Mouse (Mus musculus): Measurements from ENCODE around the gene Tbpl1. TPM values are rescaled to one million over a fixed set of nuclear protein-coding genes. Genes with fewer than 3 reads are reported as not detected.
A peak's percentile ranks its signal among the peaks of the same experiment; 100 is the strongest.

Tbpl1 gene
- polyA plus RNA-seq, 1 experiment from 2014 or later = 58.0 TPM

- no peak for DNase-seq (ENCODE audit: low spot score)
- Histone ChIP-seq H3K9me3 (no peaks in the 10 kb centered on the region), H3K4me1 (peaks cover 30% of the 10 kb centered on the region), H3K36me3 (peaks cover 20% of the 10 kb centered on the region), H3K27ac (no peak overlapping the region), H3K4me3 (no peak overlapping the region), H3K27me3 (ENCODE audit: insufficient read depth, poor library complexity, severe bottlenecking) (no peaks in the 10 kb centered on the region)
- WGBS = 68% methylated on average over 9 of the region's 9 CpGs
These were observed 31.0 kb downstream of the Tbpl1 start for GRCm38 (mm10) chr10:22700773-22701172.

GRCm38 (mm10) chr10:22699487-22700335, 32.0 kb downstream of the Tbpl1 start:
- Histone ChIP-seq H3K27ac (no peak overlapping the region), H3K27me3 (ENCODE audit: insufficient read depth, poor library complexity, severe bottlenecking) (no peaks in the 10 kb centered on the region), H3K4me1 (peaks cover 27% of the 10 kb centered on the region), H3K9me3 (no peaks in the 10 kb centered on the region), H3K36me3 (peaks cover 16% of the 10 kb centered on the region), H3K4me3 (no peak overlapping the region)
- no peak for DNase-seq (ENCODE audit: low spot score)
- 72% methylated on average over 19 of the region's 19 CpGs for WGBS

- WGBS = 76% methylated on average over 9 of the region's 9 CpGs
- peaks cover 27% of the 10 kb centered on the region for H3K4me1 ChIP-seq
- H3K36me3 ChIP-seq = peaks cover 10% of the 10 kb centered on the region
- H3K27ac ChIP-seq = no peak overlapping the region
- H3K9me3 ChIP-seq = no peaks in the 10 kb centered on the region
- no peak for DNase-seq (ENCODE audit: low spot score)
- no peaks in the 10 kb centered on the region for H3K27me3 ChIP-seq (ENCODE audit: insufficient read depth, poor library complexity, severe bottlenecking)
- H3K4me3 ChIP-seq = no peak overlapping the region
These were observed 33.4 kb downstream of the Tbpl1 start for GRCm38 (mm10) chr10:22698158-22698953.

GRCm38 (mm10) chr10:22696864-22697263, 34.9 kb downstream of the Tbpl1 start:
- Histone ChIP-seq H3K9me3 (no peaks in the 10 kb centered on the region), H3K27ac (peak overlapping the region; percentile 22), H3K4me3 (no peak overlapping the region), H3K36me3 (peaks cover 4% of the 10 kb centered on the region), H3K27me3 (ENCODE audit: insufficient read depth, poor library complexity, severe bottlenecking) (no peaks in the 10 kb centered on the region), H3K4me1 (peaks cover 27% of the 10 kb centered on the region)
- WGBS = 77% methylated on average over 7 of the region's 7 CpGs
- DNase-seq (ENCODE audit: low spot score) = no peak

- H3K9me3 ChIP-seq = no peaks in the 10 kb centered on the region
- no peak overlapping the region for H3K27ac ChIP-seq
- H3K36me3 ChIP-seq = peaks cover 4% of the 10 kb centered on the region
- peaks cover 25% of the 10 kb centered on the region for H3K4me1 ChIP-seq
- no peak for DNase-seq (ENCODE audit: low spot score)
- H3K4me3 ChIP-seq = no peak overlapping the region
- 84% methylated on average over 9 of the region's 9 CpGs for WGBS
- H3K27me3 ChIP-seq (ENCODE audit: insufficient read depth, poor library complexity, severe bottlenecking) = no peaks in the 10 kb centered on the region
These were observed 35.5 kb downstream of the Tbpl1 start for GRCm38 (mm10) chr10:22696236-22696635.

- Histone ChIP-seq H3K36me3 (no peaks in the 10 kb centered on the region), H3K4me3 (no peak overlapping the region), H3K27ac (no peak overlapping the region), H3K4me1 (no peaks in the 10 kb centered on the region), H3K27me3 (ENCODE audit: insufficient read depth, poor library complexity, severe bottlenecking) (no peaks in the 10 kb centered on the region), H3K9me3 (no peaks in the 10 kb centered on the region)
- DNase-seq (ENCODE audit: low spot score) = no peak
- WGBS = 70% methylated on average over 13 of the region's 13 CpGs
These were observed 55.7 kb downstream of the Tbpl1 start for GRCm38 (mm10) chr10:22675848-22676630.

- Histone ChIP-seq H3K27me3 (ENCODE audit: insufficient read depth, poor library complexity, severe bottlenecking) (no peaks in the 10 kb centered on the region), H3K9me3 (no peaks in the 10 kb centered on the region), H3K4me3 (no peak overlapping the region), H3K4me1 (no peaks in the 10 kb centered on the region), H3K36me3 (no peaks in the 10 kb centered on the region), H3K27ac (no peak overlapping the region)
- 89% methylated on average over 8 of the region's 8 CpGs for WGBS
- no peak for DNase-seq (ENCODE audit: low spot score)
These were observed 57.6 kb downstream of the Tbpl1 start for GRCm38 (mm10) chr10:22674176-22674575.

- Histone ChIP-seq H3K36me3 (no peaks in the 10 kb centered on the region), H3K4me1 (no peaks in the 10 kb centered on the region), H3K4me3 (no peak overlapping the region), H3K27me3 (ENCODE audit: insufficient read depth, poor library complexity, severe bottlenecking) (no peaks in the 10 kb centered on the region), H3K27ac (no peak overlapping the region), H3K9me3 (no peaks in the 10 kb centered on the region)
- WGBS = 85% methylated on average over 13 of the region's 13 CpGs
- no peak for DNase-seq (ENCODE audit: low spot score)
These were observed 63.2 kb downstream of the Tbpl1 start for GRCm38 (mm10) chr10:22668509-22668908.

GRCm38 (mm10) chr10:22660286-22661000, 71.3 kb downstream of the Tbpl1 start:
- Histone ChIP-seq H3K4me3 (no peak overlapping the region), H3K27ac (no peak overlapping the region), H3K4me1 (peaks cover 10% of the 10 kb centered on the region), H3K9me3 (no peaks in the 10 kb centered on the region), H3K36me3 (no peaks in the 10 kb centered on the region), H3K27me3 (ENCODE audit: insufficient read depth, poor library complexity, severe bottlenecking) (no peaks in the 10 kb centered on the region)
- DNase-seq (ENCODE audit: low spot score) = no peak
- WGBS = 84% methylated on average over 5 of the region's 5 CpGs

- H3K4me1 ChIP-seq = peaks cover 10% of the 10 kb centered on the region
- WGBS = 86% methylated on average over 10 of the region's 10 CpGs
- no peaks in the 10 kb centered on the region for H3K36me3 ChIP-seq
- H3K27me3 ChIP-seq (ENCODE audit: insufficient read depth, poor library complexity, severe bottlenecking) = no peaks in the 10 kb centered on the region
- no peak for DNase-seq (ENCODE audit: low spot score)
- H3K4me3 ChIP-seq = no peak overlapping the region
- no peak overlapping the region for H3K27ac ChIP-seq
- no peaks in the 10 kb centered on the region for H3K9me3 ChIP-seq
These were observed 72.4 kb downstream of the Tbpl1 start for GRCm38 (mm10) chr10:22659386-22659725.

GRCm38 (mm10) chr10:22658534-22659385, 73.0 kb downstream of the Tbpl1 start:
- H3K4me1 ChIP-seq = peaks cover 10% of the 10 kb centered on the region
- no peaks in the 10 kb centered on the region for H3K36me3 ChIP-seq
- H3K27me3 ChIP-seq (ENCODE audit: insufficient read depth, poor library complexity, severe bottlenecking) = no peaks in the 10 kb centered on the region
- DNase-seq (ENCODE audit: low spot score) = no peak
- peak overlapping the region; percentile 15; the same call in 1 of the 2 replicates for H3K4me3 ChIP-seq
- WGBS = 49% methylated on average over 23 of the region's 23 CpGs
- H3K27ac ChIP-seq = peak overlapping the region; percentile 37; the same call in 1 of the 2 replicates
- H3K9me3 ChIP-seq = no peaks in the 10 kb centered on the region
